Mouse (Mus musculus) adrenal gland, adult 8-10 months (tissue): ENCODE data around the gene Apol6. TPM values are rescaled to one million over a fixed set of nuclear protein-coding genes. Genes with fewer than 3 reads are reported as not detected.
"Not testable (repeated sequence)": the region's sequence is repeated elsewhere in the genome, so short reads cannot be mapped to it uniquely, and the experiment has no call there.

Source experiments
- DNase-seq: peaks from one replicate; pipeline ENCODE4 v3.0.0; 2022
- total RNA-seq, 4 experiments: library from RNA; stranded (reverse); gene quantifications; 2 replicates each; pipeline ENCODE4 v1.2.4; 2022

The Apol6 gene
- total RNA-seq, 4 experiments from 2014 or later = 11.8 to 73.3 (median 21.2) TPM

DNA sequence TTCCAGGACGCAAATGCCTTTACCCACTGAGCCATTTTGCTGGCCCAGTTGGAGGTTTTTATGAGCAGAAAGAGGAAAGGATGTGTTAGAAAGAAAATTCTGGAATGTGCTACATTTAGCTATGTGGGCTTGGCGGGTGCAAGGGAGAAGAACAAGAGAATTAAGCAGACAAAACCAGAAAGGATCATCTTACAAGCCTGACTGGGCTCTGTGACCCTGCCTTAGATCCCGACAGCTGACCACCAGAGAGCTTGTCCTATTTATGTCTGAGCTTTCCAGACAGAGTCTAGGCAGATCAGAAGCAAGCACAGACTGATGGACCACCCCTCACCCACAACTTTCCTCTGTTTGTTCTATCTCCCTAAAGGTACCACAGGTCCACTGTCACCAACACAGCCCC is 13.3 kb upstream of the Apol6 start:
- no peak for DNase-seq

DNA sequence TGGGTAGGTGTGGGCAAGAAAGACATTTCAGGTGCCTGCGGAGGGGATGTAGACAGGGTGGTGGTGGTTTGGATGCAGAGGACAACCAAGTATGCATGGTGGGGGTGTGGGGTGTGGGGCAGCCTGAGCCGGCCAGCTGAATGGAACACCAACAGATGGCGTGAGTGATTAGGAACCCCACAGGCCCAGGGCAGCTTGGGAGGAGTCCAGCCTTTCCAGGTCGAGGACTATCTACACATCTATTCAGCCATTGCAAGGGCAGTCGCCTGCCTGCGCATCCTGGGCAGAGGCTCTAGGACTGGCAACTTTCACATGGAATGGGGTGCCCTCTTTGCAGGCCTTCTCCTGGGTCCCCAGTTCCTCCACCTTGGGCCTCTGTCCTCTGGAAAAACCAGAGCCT is 10.0 kb upstream of the Apol6 start:
- no peak for DNase-seq

DNA sequence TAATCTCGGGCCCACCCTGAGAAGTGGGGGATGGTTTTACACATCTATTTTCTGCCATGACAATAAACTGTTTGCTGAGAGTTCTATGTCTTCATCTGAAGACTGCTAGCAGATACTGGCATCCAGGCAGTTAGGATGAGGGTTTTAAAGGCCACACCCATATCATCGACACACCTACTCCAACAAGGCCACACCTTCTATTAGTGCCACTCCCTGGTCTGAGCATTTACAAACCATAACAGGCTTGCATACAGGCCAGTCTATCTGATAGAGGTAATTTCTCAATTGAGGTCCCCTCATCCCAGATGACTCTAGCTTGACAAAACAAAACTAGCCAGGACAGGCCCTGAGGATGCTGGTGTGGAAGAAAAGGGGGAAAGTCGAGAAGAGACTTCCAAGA is 8.9 kb upstream of the Apol6 start:
- DNase-seq = no peak

DNA sequence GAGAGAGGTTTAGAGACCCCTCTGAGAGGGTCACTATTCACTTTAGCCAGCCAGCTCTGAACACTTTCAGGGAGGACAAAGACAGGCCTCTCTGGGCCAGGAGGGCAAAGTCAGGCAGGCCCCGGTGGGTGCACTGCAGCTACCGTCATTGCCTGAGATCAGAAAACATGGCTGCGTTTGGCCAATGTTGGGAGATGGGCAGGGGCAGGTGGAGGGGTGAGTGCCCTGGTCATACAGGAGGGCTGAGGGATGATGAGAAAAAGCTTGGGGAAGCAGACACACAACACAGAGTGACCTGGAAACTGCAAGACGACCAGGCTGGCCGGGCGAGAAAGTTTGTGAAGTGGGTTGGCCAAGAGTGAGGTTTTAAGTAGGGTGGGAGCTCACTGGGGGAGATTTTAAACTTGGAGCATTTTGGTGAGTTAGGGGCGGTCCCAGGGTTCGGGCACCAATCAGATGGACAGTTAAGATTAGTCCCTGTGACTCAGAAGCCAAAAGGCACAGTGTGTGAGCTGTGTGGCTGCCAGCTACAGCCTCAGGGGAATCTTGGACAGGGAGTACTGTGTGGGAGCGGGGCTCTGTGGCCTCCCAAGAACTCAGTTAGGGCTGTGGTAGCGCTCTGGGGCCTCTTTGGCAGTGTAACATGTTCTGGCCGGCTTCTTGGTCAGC is 8.1 kb upstream of the Apol6 start:
- DNase-seq = peak; percentile 75

DNA sequence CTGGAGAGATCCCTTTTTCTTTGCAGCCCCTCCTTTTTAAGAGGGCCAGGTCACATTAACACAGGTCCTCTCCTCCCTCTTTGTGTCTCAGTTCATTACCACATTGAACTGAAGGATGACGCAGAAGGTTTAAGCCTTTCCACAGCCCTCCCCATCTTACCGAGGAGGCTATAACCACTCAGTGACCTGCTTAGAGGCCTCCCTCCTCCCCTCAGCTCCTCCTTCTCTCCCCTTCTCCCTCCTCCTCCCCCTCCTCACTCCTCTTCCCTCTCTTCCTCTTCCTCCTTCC is 7.6 kb upstream of the Apol6 start:
- no peak for DNase-seq

DNA sequence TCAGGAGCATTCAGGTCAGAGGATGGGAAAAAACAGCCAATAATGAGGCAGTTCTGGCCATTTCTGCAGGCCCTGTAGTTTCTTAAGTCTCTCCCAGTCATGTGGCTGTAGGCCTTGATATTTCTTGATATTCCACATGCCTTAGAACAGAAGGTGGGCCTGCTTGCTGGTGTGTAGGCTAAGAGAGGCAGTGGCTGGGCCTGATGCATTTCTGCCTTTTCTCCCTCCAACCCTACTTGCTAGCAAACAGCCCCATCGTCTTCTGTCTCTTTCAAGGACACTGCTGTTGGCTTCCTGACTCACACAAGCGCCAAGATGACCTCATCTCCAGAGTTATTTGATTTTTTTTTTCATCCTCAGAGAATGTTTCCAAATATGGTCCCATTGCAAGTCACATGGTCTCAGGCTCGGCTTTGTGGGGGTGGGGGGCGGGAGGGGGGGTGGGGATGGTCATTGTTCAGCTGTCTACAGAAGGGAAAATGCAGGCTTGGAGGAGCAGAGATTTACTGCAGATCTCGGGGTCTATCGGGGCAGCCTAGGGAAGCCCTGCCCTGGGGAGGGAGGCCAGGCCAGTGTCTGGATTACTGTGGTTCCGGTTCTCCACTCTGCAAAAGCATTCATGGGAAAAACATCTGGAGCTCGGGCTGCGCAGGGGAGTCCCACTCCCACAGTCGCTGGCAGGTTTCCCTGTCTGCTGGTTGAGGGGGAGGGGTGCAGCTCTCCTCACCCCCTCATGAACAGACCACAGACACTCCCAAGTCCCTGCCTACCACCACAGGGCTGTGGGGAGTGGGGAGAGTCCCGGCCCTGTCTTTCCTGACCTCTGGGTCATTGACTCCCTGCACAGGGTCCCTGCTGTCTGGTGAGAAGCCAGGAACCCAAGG is 7.0 kb upstream of the Apol6 start:
- peak; percentile 66 for DNase-seq

DNA sequence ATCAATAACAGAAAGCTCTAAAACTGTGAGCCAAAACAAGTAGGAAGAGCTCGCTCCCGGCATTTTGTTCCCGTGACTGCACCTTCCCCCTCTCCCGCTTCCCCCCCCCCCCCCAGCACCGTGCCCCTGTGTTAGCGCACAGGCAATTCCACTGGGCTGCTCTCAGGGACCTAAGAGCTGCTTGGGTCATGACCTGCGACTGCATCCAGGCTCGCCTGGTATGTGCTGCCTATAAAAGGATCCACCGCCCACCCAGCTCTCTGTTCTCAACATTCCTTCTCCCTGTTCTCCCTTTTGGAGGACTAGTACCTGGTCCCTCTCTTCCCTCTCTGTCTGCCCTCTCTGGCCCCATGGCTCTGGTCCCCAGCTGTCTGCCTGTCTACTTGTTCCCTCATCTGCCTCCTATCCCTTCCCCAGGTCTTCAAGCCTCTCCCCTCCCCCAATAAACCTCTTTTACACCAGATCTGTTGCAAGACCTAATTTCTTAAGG is 5.3 kb upstream of the Apol6 start:
- no peak for DNase-seq

DNA sequence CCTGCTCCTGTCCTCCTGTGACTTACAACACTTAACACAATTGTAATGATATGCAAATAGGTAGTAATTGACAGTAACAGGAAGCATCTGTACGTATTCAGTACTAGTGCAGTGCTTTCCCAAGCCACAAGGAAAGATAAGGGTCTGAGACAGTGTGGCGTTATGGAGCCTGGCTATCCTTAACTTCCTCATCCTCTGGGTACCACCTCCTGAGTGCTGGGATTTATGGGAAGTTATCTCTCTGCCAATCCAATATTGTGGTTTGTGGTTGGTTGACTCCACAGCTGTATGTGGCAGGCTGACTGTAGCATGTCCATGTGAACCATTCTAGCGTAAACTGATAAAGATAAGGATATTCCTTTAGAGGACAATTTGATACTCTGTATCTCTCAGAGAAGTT is 3.7 kb upstream of the Apol6 start:
- no peak for DNase-seq

DNA sequence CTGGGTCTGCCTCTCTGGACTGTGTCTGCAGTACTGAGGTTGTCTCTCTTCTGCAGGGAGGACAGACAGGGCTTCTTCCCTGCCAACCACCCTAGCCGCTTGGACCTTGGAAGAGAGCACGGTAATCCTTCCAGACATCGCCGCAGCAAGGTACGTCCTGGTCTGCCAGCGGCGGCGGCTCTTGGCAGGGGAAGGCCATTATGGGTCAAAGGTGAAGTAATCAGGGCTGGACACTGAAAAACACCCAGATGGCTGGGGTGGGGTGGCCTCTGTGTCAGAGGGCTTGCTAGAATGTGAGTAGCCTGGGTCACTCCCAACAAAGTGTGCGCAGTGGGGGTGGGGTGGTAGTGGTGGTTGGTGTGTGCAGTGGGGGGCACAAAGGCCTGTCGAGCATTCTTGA is 1.1 kb downstream of the Apol6 start:
- no peak for DNase-seq

DNA sequence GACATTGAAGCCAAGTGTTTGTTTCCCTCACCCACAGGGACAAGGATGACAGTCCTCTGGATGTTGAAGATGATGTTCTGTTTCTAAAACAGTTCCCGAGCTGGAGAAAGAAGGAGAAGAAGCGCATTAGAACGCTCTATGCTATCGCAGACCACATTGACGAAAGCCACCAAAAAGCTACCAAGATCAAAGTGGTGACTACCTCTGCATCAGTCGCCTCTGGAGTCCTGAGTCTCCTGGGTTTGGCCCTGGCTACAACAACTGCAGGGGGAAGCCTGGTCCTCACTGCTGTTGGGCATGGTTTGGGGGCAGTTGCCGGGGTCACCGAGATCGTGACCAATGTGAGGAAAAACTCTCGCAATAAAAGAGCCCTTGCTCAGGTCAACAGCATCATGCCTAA is 6.0 kb downstream of the Apol6 start, which contains the start of gene Mb:
TSS of gene Mb (minus strand) at position 101 of the 400 bp plus-strand sequence.
- DNase-seq = no peak

DNA sequence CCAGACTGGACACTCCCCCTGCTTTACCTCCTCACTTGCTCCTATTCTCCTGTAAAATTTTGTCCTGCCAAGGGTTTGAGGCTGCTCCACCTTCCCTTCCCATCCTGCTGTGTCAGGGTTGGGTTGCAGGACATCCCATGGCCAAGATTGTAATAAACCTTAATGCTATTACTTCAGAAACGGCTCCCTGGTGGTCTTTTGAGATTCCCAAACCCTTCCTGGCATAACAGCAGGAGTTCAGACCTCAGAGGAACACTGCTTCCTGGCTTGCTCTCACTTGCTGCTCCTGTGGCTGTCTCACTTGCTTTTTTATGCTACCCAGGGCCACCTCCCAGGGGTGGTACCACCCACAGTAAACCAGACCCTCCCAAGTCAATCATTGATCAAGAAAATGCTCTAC is 7.6 kb downstream of the Apol6 start:
- no peak for DNase-seq

DNA sequence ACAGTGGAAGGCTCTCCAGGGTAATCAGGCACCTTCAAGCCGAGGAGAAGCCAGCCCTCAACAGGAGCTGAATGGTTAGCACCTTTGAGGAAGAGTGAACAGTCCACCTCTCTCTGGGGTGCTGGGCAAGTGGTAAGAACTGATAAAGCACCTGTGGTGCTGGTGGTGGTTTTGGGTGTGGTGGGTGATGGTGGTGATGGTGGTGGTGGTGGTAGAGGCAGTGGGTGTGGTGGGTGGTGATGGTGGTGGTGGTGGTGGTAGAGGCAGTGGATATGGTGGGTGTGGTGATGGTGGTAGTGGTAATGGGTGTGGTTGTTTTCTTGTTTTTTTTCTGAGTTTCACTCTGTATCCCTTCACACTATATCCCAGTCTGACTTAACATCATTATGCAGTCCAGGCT is 8.5 kb downstream of the Apol6 start:
- no peak for DNase-seq

DNA sequence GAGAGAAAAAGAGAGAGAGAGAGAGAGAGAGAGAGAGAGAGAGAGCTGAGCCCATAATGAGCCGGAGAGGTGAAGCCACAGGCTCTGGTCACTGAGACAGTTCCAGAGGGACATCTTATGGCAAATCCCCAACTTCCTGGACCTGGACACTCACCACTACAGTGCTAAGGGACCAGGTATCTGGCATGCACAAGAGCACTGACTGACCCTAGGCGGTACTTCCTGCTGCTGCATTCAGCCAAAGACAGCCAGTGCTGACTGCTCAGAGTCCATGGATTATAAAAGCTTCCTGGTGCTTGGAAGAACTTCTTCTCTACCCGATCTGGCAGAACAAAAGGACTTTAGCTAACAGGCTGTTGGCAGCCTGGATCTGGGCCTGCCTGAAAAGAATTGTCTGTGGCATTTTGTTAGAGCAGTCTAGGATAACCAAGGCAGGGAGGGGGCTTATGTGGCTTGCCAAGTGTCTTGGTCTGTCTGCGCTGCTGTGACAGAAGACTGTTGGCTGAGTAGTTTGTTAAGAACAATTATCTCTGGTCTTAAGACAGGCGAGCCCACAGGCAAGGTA is 10.2 kb downstream of the Apol6 start:
- DNase-seq = no peak

DNA sequence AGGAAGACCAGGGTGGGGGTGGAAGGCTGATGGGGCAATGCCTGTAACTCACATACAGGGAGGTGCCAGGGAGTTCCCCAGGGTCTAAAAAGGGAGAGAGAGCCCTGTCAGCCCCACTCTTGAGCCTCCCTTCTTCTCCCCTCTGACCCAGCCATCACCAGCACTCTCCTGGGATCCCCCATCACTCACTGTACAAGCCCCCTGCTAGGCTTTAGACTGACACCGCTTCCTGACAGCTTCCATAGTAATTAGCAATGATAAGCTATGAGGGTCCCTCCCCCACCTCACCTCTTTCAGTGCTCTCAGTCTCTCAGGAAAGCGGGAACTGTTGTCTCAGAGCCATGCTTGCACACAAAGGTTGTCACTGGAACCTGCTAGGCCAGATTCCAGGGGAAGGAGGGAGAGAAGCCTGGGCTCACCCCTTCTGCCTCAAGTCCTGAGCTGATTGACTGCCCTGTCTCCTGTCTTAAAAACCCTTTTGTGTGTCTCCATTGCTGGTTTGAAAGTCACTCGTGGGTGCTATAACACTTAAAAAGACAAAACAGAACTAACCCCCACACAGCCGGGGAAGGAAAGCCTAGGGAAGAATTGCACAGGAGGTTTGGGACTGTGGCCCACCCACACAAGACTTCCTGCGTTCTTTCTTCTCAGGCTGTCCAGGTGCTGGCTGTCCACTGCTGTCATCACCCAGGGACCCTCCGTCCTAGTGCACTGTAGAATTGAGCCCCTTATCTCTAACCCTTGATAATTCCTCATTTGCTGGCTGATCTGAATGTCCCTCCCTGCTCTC is 11.7 kb downstream of the Apol6 start:
- no peak for DNase-seq

DNA sequence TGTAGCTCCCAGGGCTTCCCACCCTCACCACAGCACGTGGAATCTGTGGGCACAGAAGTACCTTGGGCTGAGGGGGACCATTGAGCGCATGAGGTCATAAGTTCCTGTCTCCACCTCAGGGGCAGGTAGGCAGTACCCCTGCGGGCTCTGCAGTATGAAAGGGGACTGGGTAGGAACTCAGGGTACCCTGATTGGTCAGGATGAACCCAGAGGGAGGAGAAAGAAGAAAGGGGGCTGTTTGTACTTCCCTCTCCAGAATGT is 12.2 kb downstream of the Apol6 start:
- no peak for DNase-seq

DNA sequence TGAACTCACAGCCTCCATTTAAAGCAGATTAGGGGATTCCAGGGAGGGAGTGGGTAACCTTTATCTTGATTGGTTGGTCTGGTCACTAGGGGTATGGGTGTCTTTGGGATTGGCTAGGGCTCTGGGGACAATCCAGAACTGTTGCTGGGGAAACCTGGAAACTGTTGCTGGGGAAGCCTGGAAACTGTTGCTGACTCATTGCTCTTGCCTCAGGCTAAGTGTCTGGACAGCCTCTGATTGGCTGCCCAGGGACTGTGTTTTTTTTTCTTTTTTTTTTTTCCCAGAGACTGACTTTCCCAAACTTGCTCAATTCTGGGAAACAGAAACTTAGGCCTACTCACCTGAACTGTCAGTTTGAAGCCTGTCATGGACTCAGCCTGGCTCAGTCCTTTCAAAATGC is 14.0 kb downstream of the Apol6 start:
- no peak for DNase-seq

DNA sequence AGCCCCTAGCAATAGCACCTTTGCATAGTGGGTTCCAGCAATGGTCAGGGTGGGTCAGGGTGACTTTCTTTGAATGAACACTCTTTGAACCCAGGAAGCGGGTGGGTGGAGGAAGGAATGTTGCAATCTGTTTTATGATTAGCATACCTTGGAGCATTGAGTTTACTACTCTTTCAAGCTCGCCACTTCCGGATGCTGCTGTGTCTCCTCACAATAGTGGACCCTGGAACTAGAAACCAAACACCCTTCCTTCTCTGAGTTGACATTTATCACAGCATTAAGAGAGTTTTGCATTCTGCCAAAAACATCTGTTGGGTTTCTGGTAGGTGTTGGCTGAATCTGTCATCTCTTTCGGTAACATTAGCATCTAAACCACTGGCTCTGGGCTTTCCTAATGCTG is 14.9 kb downstream of the Apol6 start:
- DNase-seq = not testable (repeated sequence)

DNA sequence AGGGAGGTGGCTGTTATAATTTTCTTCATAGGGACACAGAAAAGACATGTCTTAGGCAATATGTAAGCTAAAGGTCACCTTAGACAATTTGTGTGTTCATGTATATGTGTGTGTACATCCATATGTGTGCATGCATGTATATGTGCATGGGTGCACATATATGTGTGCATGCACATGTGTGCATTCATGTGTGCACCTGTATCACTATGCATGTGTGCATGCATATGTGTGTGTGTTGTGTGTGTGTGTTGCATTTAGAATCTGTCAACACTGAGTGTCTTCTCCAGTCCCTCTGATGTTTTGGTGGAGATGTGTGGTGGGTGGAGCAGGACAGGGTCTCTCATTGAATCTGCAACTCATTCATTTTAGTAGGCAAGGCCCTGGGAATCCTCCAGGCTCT is 18.2 kb downstream of the Apol6 start:
- no peak for DNase-seq

DNA sequence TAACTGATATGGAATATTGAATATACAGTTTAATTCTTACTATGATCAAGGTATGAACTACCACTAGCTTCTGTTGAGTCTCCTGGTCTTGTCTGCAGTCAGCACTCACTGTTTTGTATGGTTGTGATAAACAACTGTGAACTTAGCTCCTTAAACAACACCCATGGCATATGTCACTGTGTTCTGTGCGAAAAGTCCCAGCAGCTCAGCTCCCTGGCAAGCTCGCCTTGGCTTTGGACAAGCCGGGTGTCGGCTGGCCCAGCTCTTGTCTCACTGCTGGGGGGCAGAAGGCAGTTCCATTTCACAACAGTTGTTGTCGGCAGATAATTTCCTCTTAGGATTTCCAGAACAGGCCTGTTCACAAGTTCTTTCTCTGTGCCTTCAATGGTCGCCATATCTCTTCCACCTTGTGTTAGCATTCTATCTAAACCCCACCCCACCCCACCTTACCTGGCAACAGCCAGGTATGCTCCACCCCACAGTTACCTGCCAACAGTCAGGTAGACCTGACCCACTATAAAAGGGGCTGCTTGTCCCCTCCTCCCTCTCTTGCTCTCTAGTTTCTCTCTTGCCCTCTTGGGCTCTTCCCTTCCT is 20.8 kb downstream of the Apol6 start:
- DNase-seq = no peak

DNA sequence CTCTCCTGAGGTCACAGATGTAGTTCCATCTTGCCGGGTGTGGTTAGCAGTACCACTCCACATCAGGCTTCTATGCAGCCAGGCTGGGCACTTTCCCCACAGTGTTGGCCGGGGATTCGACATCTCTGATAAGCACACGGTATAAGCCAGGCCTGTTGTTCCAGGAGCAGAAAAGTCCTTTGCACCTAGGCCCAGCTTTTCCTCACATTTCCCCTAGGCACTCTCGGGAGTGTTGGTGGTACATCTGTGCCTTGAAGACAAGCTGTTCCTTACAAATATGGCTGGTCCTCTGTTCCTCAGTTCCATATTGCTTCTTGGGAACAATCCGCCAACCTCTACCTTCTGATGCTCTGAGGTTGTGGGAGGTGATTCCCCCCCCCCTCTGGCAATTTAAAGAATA is 21.7 kb downstream of the Apol6 start:
- DNase-seq = no peak

DNA sequence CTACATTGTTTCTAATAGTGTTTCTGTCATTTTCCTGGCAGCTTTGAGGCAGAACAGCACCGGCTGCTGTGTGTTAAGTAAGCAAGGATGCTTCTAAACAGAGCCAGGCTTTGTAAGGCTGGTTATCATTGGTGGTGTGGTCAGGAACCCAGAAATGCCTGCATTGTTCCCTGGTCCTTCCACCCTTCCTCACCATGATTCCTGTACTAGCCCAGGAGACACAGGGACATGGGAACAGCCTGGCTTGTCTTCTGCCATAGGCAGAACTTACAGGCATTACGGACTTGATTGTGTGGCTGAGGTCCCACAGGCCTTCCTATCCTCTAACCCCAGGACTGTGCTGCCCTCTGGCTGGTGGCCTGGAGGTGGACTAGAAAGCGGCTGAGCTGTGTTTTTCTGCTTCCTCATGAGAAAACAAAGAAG is 23.9 kb downstream of the Apol6 start:
- no peak for DNase-seq

DNA sequence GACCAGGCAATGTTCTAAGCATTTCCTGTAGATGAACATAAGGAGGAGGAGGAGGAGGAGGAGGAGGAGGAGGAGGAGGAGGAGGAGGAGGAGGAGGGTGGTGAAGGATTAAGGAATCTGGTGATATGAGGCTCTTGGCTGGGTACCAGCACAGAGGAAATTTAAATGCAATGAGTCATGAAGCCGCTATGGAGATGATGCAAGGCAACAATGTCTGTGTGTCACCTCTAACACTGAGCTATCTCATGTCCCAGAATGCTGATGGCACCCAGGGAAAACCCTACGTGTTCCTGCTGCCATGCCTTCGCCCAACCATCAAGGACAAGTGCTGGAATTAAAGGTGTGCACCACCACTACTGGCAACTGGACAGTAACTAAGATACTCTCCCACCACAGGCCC is 24.5 kb downstream of the Apol6 start:
- no peak for DNase-seq

DNA sequence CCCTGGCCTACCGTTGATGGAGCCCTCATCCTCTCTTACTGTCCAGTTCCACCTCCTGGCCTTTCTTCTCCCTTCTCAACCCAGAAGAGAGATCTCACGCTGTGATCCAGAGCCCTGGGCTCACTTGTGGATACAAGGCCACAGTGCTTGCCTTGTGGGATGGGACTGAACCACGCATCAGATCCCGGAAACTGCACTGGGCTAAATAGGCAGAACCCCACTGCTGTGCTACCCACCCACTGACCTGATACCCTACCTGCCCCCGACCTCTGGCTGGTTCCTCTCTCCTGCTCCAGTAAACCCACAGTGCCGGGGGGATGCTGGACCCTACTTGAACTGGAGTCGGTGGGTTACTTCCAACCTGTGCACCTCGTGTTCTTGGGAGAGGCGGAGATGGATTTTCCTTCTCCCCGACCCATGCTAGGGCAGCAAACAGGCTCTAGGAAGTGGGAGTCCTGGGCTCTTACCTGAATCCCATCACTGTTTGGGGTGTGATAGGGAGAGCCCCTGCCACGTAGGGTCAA is 26.3 kb downstream of the Apol6 start:
- no peak for DNase-seq
